Mouse (Mus musculus): ENCODE data around the gene Chrna7.

The Chrna7 gene

DNA sequence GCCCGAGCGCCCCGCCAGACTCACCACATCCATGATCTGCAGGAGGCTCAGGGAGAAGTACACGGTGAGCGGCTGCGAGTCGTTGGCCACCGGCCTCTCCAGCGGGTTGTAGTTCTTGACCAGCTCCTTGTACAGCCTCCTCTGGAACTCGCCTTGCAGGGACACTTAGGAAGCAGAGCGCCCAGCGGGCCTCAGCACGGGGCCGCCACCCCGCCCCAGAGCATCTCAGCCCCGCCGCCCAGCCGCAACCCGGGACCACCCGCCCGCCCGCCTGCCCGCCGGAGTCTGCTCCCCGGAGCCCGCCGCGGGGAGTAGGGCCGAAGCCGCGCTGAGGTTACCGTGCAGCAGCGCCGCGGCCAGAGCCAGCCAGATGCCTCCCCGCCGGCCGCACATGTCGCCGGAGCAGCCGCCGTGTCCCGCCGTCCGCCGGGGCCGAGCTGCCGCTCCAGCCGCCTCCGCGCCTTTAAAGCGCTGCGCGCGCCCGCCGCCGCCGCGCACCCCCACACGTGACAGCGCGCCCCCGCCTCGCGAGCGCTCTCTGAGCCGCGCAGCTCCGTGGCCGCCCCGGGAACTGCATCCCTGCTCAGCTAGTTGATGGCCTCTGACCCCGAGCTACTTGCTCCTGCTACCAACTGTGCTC lies at the start of gene Chrna7:
Gene Chrna7, minus strand, starts transcription at position 486 of the 640 bp plus-strand sequence.
- in situ Hi-C loops (cut with MboI, MseI), result no loop called here

- in situ Hi-C loops (cut with MboI, MseI), result no loop called here
These were observed 37.0 kb upstream of the Chrna7 start for GRCm38 (mm10) chr7:63249404-63249803.

GRCm38 (mm10) chr7:63237852-63238516 lies 25.6 kb upstream of the Chrna7 start:
- in situ Hi-C loops (cut with MboI, MseI), result no loop called here

DNA sequence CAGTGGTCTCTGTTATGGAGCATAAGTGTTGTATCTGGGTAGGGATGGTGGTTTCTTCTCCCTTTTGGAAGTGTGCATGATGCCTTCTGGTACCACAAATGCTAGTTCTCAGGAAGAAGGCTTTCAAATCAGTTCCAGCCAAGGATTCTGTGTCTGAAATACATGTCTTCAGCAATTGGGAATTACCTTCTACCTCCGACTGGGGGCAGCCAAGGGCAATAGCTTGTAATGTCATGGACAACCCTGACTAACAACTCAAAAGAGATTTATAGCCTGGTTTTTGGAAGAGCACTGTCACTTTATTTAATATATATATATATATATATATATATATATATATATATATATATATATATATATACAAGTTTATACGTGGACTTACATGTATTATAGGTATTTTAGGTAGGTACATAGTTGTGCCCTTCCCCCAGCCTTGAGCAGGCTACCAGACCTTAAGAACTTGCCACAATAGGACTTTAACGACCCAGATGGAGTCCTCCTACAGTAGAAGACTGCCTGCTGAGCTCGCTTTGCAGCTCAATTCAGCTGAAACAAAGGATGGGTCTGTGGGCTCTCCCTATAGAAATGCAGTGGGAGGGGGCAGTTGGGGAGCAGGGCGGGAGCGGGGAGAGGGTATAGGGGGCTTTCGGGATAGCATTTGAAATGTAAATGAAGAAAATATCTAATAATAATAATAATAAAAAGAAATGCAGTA lies 12.9 kb upstream of the Chrna7 start:
- in situ Hi-C loops (cut with MboI, MseI), result no loop called here

- in situ Hi-C loops (cut with MboI, MseI), result no loop called here
These were observed 707 bp downstream of the Chrna7 start for GRCm38 (mm10) chr7:63211641-63212083.

DNA sequence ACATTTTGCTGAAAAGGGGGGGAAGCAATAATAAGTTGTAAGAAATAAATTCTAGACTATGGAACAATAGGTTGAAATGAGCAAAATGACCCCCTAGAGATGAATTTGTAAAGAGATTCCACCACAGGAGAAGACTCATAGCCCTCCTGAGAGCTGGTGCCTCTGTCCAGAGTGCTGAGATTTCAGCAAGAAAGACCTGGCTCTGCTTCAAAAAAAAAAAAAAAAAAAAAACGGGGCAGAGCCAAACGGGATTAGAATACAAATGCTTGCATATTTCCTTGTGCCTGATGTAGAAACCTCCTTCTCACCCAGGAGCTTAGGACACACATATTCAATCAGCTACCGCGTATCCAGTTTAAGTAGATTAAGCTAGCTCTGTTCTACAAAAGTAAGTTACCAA lies 2.9 kb downstream of the Chrna7 start:
- in situ Hi-C loops (cut with MboI, MseI), result no loop called here

- in situ Hi-C loops (cut with MboI, MseI), result no loop called here
These were observed 5.2 kb downstream of the Chrna7 start for GRCm38 (mm10) chr7:63207137-63207536.

DNA sequence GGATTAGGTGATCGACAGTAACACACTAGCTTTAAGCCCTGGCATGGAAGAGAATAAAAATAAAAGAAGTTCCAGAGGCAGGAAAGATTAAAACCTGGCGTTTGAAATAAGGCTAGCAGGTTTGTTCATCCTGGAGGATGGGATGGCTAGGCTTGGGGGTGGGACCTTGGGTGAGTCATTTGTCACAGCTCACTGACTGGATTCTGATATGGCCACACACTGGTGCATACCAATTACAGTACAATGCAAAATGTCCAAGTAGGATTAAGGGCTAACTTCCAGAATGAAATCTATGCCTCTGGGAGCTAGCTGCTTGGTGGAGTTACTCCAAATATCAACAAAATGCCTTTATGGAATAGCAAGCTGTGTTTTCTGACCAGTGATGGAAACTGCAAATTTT lies 16.8 kb downstream of the Chrna7 start:
- in situ Hi-C loops (cut with MboI, MseI), result no loop called here

- in situ Hi-C loops (cut with MboI, MseI), result no loop called here
These were observed 22.5 kb downstream of the Chrna7 start for GRCm38 (mm10) chr7:63189647-63190534.

DNA sequence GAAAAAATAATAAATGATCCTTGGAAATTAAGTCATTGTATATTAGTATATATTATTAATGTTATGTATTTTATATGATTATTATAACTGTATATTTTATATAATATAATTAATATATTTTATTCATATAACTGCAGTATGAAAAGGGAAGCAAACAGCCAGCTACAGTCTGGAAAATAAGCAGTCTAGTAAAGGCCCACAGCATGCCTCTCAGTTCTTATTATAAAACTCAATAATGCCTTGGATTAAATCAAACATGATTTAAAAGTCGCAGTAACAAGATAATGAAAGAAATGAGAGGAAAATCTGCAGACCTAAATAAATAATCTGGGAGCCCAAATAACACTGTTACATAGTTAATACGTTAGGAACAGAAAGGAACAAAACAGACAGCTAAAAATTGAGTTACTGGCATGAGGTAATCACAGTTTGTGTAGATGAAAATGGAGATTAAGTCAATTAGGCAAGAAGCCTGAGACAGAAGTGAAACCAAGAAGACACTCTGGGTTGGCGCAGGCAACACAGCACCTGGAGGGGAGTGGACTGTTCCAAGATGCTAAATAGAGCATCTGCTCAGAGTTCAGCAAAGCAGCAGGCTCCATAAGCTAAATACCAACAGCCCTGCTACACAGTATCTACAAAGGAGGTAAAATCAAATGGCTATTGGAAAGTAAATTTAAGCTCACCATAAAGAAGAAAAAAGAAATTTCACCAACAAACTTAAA lies 42.1 kb downstream of the Chrna7 start:
- in situ Hi-C loops (cut with MboI, MseI), result no loop called here

DNA sequence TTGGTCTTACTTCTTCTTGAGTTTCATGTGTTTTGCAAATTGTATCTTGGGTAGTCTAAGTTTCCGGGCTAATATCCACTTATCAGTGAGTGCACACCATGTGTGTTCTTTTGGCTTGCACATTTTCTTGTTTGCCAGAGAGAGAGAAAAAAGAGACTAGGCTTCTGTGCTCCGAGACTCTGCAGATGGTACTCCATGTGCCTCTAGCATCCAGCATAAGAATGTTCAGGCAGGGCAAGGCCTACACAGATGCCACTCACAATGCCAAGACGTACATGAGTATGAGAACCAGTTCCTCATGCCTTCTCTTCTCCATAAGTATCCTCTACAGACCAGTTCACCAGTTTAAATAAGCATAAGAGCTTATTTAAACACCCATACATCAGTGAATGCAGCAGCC lies 47.8 kb downstream of the Chrna7 start:
- in situ Hi-C loops (cut with MboI, MseI), result no loop called here

- in situ Hi-C loops (cut with MboI, MseI), result no loop called here
These were observed 50.0 kb downstream of the Chrna7 start for GRCm38 (mm10) chr7:63162272-63162864.

DNA sequence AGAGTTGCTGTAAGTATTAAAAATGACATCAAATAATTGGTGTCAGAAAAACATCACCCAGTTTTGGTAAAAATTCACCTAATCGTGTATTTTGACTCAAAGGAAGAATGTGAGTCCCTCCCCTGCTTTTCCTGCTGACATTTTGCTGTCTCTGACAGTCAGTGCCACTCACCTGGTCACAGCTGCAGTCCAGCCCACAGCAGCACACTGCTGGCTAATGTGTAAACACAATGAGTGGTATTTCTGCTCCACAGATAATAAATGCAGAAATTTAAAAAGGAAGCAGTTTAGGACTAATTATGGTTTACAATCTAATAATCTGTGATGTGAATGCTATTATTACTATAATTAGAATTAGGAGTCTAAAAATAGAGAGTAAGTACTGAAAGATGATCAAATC lies 59.1 kb downstream of the Chrna7 start:
- in situ Hi-C loops (cut with MboI, MseI), result no loop called here

- in situ Hi-C loops (cut with MboI, MseI), result no loop called here
These were observed 63.6 kb downstream of the Chrna7 start for GRCm38 (mm10) chr7:63148740-63149139.

GRCm38 (mm10) chr7:63148321-63148720 lies 64.0 kb downstream of the Chrna7 start:
- in situ Hi-C loops (cut with MboI, MseI), result no loop called here

DNA sequence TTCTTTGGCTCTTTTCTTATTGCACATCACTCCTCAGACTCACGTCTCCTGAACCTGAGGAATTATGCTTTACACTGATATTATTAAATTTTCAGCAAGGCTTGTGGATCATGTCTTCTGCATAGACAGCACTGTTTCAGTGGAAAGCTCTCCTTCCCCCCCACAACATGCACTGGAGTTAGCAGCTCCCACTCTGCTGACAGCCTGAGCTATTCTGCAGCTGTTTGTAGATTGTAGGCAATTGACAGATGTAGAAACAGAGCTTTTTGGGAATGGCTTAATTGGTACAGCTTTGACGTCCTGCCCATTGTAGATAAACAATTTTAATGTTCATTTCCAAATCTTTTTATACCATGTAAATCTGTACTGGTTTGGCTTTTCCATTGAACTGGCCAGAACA lies 89.8 kb downstream of the Chrna7 start:
- in situ Hi-C loops (cut with MboI, MseI), result no loop called here

DNA sequence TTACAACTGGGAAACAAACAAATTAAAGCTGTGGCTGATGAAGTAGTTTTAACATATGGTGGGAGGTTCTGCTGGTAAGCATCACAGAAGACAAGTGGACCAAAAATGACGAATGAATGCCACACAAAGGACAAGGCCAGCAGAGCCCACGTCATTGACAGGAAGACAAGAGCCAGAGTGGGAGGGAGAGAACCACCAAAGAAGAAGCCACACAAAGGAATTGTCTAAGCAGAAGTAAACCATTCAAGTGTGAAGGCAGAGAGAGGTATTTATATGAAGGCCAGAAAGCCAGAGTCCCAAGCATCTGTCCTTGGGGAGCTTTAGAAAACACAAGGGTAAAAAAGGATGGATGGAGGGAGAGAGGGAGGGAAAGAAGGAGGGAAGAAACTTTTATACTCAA lies 98.7 kb downstream of the Chrna7 start:
- in situ Hi-C loops (cut with MboI, MseI), result no loop called here

- in situ Hi-C loops (cut with MboI, MseI), result no loop called here
These were observed 99.1 kb downstream of the Chrna7 start for GRCm38 (mm10) chr7:63113252-63113651.

DNA sequence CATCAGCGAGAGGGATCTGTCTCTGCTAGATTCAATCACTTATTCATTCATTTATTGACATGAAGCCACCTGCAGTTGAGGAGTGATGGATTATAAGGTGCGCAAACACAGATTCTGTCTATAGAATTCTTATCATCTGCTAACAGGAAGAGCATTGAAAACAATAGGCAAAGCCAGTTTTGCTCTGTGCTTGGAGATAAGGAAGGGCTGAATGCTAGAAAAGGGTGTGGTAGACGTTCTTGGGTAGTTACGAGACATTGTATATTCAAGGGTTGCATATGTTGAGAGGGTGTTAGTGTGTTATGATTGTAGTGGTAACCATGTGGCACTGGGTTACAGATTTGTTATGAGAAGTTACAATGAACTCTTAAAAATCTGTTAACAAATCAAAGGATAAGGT lies 103.0 kb downstream of the Chrna7 start:
- in situ Hi-C loops (cut with MboI, MseI), result no loop called here

DNA sequence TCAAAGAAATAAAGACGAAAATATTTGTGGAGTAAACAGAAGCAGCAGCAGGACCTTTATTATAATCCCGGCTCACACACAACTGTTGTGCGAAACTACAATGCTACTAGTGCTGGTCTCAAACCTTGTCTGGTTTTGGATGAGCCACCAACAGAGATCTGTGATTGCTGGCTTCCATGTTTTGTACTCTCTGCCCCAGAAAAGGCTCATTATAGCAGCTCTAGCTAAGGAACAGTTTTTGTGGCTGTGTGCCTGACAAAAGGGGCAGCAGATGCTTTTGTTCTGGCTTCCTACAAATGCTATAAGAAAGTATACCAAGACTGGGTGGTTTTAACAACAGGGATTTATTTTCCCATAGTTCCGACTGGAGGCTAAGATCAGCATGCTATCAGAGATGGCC lies 126.4 kb downstream of the Chrna7 start:
- in situ Hi-C loops (cut with MboI, MseI), result no loop called here
